Mouse (Mus musculus) small intestine, adult 2 months (tissue): ENCODE results near the gene Rfxank.

Source experiments
- CTCF ChIP-seq: fragments of 200-500 bp; IDR thresholded peaks from 2 replicates; pipeline ENCODE4 v1.5.1; 2012; ENCODE audit warnings: low read depth, mild to moderate bottlenecking, control low read depth, inconsistent platforms, low read length, moderate library complexity, mixed read lengths; ENCODE audit not compliant: insufficient replicate concordance, insufficient read length; ENCODE audit errors: extremely low read depth
- POLR2A ChIP-seq: fragments of 200-500 bp; IDR thresholded peaks from 2 replicates; pipeline ENCODE4 v1.6.1; 2012; ENCODE audit warnings: low read depth, mild to moderate bottlenecking, control low read depth, inconsistent platforms, low read length, moderate library complexity

- TF ChIP-seq POLR2A (no peak), CTCF (no peak)
These were observed 31.2 kb upstream of the Rfxank start for GRCm38 (mm10) chr8:70170116-70170515.
